Mouse (Mus musculus) large intestine, adult 2 months (tissue): ENCODE data around the gene Jade3. TPM values are rescaled to one million over a fixed set of nuclear protein-coding genes. Genes with fewer than 3 reads are reported as not detected.

Experiments used
- DNase-seq: peaks from one replicate; pipeline ENCODE4 v3.0.0-alpha.2; 2012; ENCODE audit warnings: low read depth, low spot score
- WGBS: fragments of 180-500 bp; shearing (Covaris S2); methylation state at CpG from one replicate; pipeline ENCODE4 v1.1.7; 2018; 5-methylcytosine and 5-hydroxymethylcytosine counted together
- polyA plus RNA-seq: library from polyadenylated mRNA; depleted of rRNA; stranded (reverse); fragments of >200 nt; gene quantifications from 2 replicates; pipeline ENCODE4 v1.2.3, GENCODE M21; 2012; rRNA removed

Jade3 gene
- polyA plus RNA-seq, 1 experiment: 0.52 TPM

GRCm38 (mm10) chrX:20543867-20544266 lies 118.4 kb downstream of the Jade3 start:
- no peak for DNase-seq
- WGBS: 92% methylated on average over 3 of the region's 3 CpGs

- DNase-seq: no peak
- whole genome bisulfite sequencing: 24% methylated on average over 5 of the region's 5 CpGs
These were observed 122.1 kb downstream of the Jade3 start for GRCm38 (mm10) chrX:20547609-20548008.

- no peak for DNase-seq
- 14% methylated on average over 24 of the region's 24 CpGs for WGBS
These were observed 122.8 kb downstream of the Jade3 start for GRCm38 (mm10) chrX:20548011-20548879.

DNA sequence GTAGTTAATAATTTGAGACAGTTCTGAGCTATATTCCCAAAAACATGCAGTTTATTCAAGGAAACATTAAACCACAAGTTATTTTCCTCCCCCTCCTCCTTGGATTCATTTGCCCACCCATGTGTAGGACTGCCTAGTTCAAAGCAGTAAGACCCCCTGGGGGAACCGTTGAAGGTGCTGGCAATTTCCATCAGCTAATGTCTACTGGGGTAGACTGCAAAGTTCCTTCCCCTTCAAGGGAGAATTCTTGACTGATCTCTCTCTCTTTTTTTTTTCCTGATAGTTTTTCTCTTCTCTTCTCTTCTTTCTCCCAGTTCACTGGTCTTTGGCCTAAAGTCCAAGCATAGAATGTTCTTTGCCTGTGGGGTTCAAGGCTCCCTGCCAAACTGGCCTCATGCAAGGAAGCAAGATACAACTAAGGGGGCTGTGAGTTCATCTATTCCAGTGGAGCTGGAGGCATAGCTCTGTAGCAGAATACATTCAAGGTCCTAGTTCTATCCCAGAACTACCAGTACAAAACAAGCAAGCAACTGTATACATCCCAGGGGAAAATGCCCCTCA lies 123.5 kb downstream of the Jade3 start:
- 21% methylated on average over 1 of the region's 1 CpGs for WGBS
- DNase-seq: no peak

- DNase-seq: no peak
- WGBS: 36% methylated on average over 3 of the region's 3 CpGs
These were observed 124.0 kb downstream of the Jade3 start, which contains the start of gene Rgn for GRCm38 (mm10) chrX:20549532-20549931. Gene Rgn, plus strand, starts transcription at chrX:20549787.

GRCm38 (mm10) chrX:20552199-20552598 lies 126.7 kb downstream of the Jade3 start:
- WGBS: 71% methylated on average over 2 of the region's 2 CpGs
- no peak for DNase-seq

GRCm38 (mm10) chrX:20561846-20562245 lies 136.4 kb downstream of the Jade3 start:
- WGBS: 51% methylated on average over 1 of the region's 1 CpGs
- no peak for DNase-seq

- WGBS: 75% methylated on average over 4 of the region's 4 CpGs
- no peak for DNase-seq
These were observed 138.5 kb downstream of the Jade3 start for GRCm38 (mm10) chrX:20563941-20564340.

Other genes with a start within 250 kb of the Jade3 start
- gene Slc9a7, start 133.9 kb upstream of the Jade3 start, polyA plus RNA-seq: 1.4 TPM in 2 replicates
- 6.6 and 11.0 TPM in 2 replicates for gene Rp2, start 61.2 kb upstream of the Jade3 start, polyA plus RNA-seq
- gene Rgn, start 124.1 kb downstream of the Jade3 start, polyA plus RNA-seq: 0.32 and 0.80 TPM in 2 replicates
- gene Rbm10, start 191.8 kb downstream of the Jade3 start, polyA plus RNA-seq: 35.3 and 49.5 TPM in 2 replicates
- gene Ndufb11, start 191.9 kb downstream of the Jade3 start, polyA plus RNA-seq: 162 and 164 TPM in 2 replicates
- gene Uba1, start 232.6 kb downstream of the Jade3 start, polyA plus RNA-seq: 234 and 255 TPM in 2 replicates